Mouse (Mus musculus): ENCODE results near the gene Dnajc6. TPM values are rescaled to one million over a fixed set of nuclear protein-coding genes. Genes with fewer than 3 reads are reported as not detected.
A peak's percentile ranks its signal among the peaks of the same experiment; 100 is the strongest.

The Dnajc6 gene
- total RNA-seq, 2 experiments from 2014 or later, result 291 to 320 TPM

- Histone ChIP-seq H3K27ac (peak overlapping the region; percentile 95), H3K4me3 (peak overlapping the region; percentile 54)
- no peak for DNase-seq (ENCODE audit: extremely low spot score in 1 of 2, low spot score in 2 of 2)
- TF ChIP-seq CTCF (IDR thresholded peaks at IDR 0.05), result no peak
- intact Hi-C loops (cut with DNase I), result no loop called here
Observed at GRCm38 (mm10) chr4:101508431-101508830, 12.0 kb downstream of the Dnajc6 start.

- Histone ChIP-seq H3K4me3 (peak overlapping the region; percentile 54), H3K27ac (peak overlapping the region; percentile 95)
- no peak for TF ChIP-seq CTCF (IDR thresholded peaks at IDR 0.05)
- peak; percentile 40 to 47 for DNase-seq (ENCODE audit: extremely low spot score in 1 of 2, low spot score in 2 of 2)
- intact Hi-C loops (cut with DNase I), result no loop called here
Observed at GRCm38 (mm10) chr4:101508851-101509577, 12.6 kb downstream of the Dnajc6 start.

GRCm38 (mm10) chr4:101510111-101510903 lies 13.9 kb downstream of the Dnajc6 start:
- Histone ChIP-seq H3K4me3 (peak overlapping the region; percentile 54), H3K27ac (peak overlapping the region; percentile 95; the same call in 1 of the 2 replicates)
- intact Hi-C loops (cut with DNase I), result loop anchor here (10.0 kb wide), 1 partner anchor 134 kb away; the partner anchor contains the start of gene Leprot
- no peak for DNase-seq (ENCODE audit: extremely low spot score in 1 of 2, low spot score in 2 of 2)
- TF ChIP-seq CTCF (IDR thresholded peaks at IDR 0.05), result no peak

GRCm38 (mm10) chr4:101510904-101511210 lies 14.4 kb downstream of the Dnajc6 start:
- intact Hi-C loops (cut with DNase I), result loop anchor here (10.0 kb wide), 1 partner anchor 134 kb away; the partner anchor contains the start of gene Leprot
- DNase-seq (ENCODE audit: extremely low spot score in 1 of 2, low spot score in 2 of 2), result no peak
- TF ChIP-seq CTCF (IDR thresholded peaks at IDR 0.05), result no peak
- Histone ChIP-seq H3K4me3 (peak overlapping the region; percentile 54), H3K27ac (no peak overlapping the region)

GRCm38 (mm10) chr4:101511768-101512521 lies 15.5 kb downstream of the Dnajc6 start:
- H3K27ac ChIP-seq, result no peak overlapping the region
- no peak overlapping the region for H3K4me3 ChIP-seq
- TF ChIP-seq CTCF (IDR thresholded peaks at IDR 0.05), result no peak
- DNase-seq (ENCODE audit: extremely low spot score in 1 of 2, low spot score in 2 of 2), result no peak
- intact Hi-C loops (cut with DNase I), result loop anchor here (10.0 kb wide), 1 partner anchor 133 kb away; the partner anchor contains the start of gene Leprot

GRCm38 (mm10) chr4:101513251-101513650 lies 16.8 kb downstream of the Dnajc6 start:
- peak; percentile 40 for TF ChIP-seq CTCF (IDR thresholded peaks at IDR 0.05)
- DNase-seq (ENCODE audit: extremely low spot score in 1 of 2, low spot score in 2 of 2), result no peak
- no peak overlapping the region for H3K27ac ChIP-seq
- no peak overlapping the region for H3K4me3 ChIP-seq
- intact Hi-C loops (cut with DNase I), result loop anchor here (1.0 to 10.0 kb wide), 2 partner anchors 31 to 132 kb away; partner anchors contain the start of gene Leprot

GRCm38 (mm10) chr4:101515853-101516252 lies 19.4 kb downstream of the Dnajc6 start:
- no peak for TF ChIP-seq CTCF (IDR thresholded peaks at IDR 0.05)
- 0 out of 2 replicates have a peak overlapping the region, but pooled peaks have one; percentile 4 for H3K4me3 ChIP-seq
- intact Hi-C loops (cut with DNase I), result loop anchor here (2.0 to 10.0 kb wide), 2 partner anchors 35 to 129 kb away; partner anchors contain the start of gene Leprot
- peak overlapping the region; percentile 25 for H3K27ac ChIP-seq
- no peak for DNase-seq (ENCODE audit: extremely low spot score in 1 of 2, low spot score in 2 of 2)

GRCm38 (mm10) chr4:101516434-101517168 lies 20.2 kb downstream of the Dnajc6 start:
- Histone ChIP-seq H3K4me3 (0 out of 2 replicates have a peak overlapping the region, but pooled peaks have one; percentile 4), H3K27ac (peak overlapping the region; percentile 58)
- intact Hi-C loops (cut with DNase I), result loop anchor here (2.0 to 10.0 kb wide), 2 partner anchors 34 to 128 kb away; partner anchors contain the start of gene Leprot
- no peak for TF ChIP-seq CTCF (IDR thresholded peaks at IDR 0.05)
- peak; percentile 19 to 49 for DNase-seq (ENCODE audit: extremely low spot score in 1 of 2, low spot score in 2 of 2)

GRCm38 (mm10) chr4:101531901-101532300 lies 35.5 kb downstream of the Dnajc6 start:
- Histone ChIP-seq H3K4me3 (no peak overlapping the region), H3K27ac (no peak overlapping the region)
- intact Hi-C loops (cut with DNase I), result no loop called here
- TF ChIP-seq CTCF (IDR thresholded peaks at IDR 0.05), result no peak
- DNase-seq (ENCODE audit: extremely low spot score in 1 of 2, low spot score in 2 of 2), result no peak

GRCm38 (mm10) chr4:101540516-101540915 lies 44.1 kb downstream of the Dnajc6 start:
- DNase-seq (ENCODE audit: extremely low spot score in 1 of 2, low spot score in 2 of 2), result no peak
- H3K4me3 ChIP-seq, result no peak overlapping the region
- H3K27ac ChIP-seq, result 0 out of 2 replicates have a peak overlapping the region, but pooled peaks have one; percentile 11
- intact Hi-C loops (cut with DNase I), result no loop called here
- TF ChIP-seq CTCF (IDR thresholded peaks at IDR 0.05), result no peak

Data from left cerebral cortex, adult 2 months (tissue).